Mouse (Mus musculus): ENCODE data around the gene Tmem120b.
A peak's percentile ranks its signal among the peaks of the same experiment; 100 is the strongest.

Tmem120b gene

GRCm38 (mm10) chr5:123068115-123068514 lies at the start of gene Tmem120b:
Tmem120b (plus strand) TSS chr5:123068415.
- DNase-seq (ENCODE audit: low spot score in 2 of 2): no peak

GRCm38 (mm10) chr5:123019336-123020016 lies 48.7 kb upstream of the Tmem120b start:
- no peak for DNase-seq (ENCODE audit: low spot score in 2 of 2)

- no peak for DNase-seq (ENCODE audit: low spot score in 2 of 2)
Measured at GRCm38 (mm10) chr5:123020426-123020825, 47.8 kb upstream of the Tmem120b start.

DNA sequence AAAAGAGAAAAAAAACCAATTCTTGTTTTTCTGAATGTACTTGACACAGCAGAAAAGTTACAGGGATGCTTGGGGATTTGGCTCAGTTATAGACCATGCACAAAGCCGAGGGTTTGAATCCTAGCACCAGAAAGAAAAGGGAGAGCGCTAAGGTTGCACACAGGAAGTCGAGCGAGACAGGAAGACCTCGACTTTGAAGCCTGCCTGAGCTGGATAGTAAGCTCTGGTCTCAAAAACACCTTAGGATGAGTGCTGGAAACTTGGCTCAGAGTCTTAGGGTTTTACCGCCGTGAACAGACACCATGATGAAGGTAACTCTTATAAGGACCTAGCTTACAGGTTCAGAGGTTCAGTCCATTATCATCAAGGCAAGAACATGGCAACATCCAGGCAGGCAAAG lies 46.8 kb upstream of the Tmem120b start:
- DNase-seq (ENCODE audit: low spot score in 2 of 2): no peak

DNA sequence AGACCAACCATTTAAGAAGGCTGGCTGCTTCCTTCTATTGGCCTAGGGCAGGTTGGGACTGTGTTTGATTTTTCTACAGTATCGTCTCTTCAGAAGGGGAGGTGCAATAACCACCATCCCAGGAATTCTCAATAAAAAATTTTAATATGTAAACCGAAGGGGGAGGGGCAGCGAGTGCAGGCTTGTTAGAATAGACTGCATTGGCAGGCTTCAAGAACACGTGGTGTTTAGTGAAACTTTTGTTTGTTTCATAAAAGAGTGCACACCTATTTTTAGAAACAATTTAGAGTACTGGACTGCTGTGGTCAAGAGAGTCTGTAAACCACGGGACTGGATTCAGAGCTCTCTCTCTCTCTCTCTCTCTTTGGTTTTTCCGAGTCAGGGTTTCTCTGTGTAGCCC lies 45.2 kb upstream of the Tmem120b start:
- DNase-seq (ENCODE audit: low spot score in 2 of 2): no peak

- no peak for DNase-seq (ENCODE audit: low spot score in 2 of 2)
Measured at GRCm38 (mm10) chr5:123024312-123024711, 43.9 kb upstream of the Tmem120b start.

DNA sequence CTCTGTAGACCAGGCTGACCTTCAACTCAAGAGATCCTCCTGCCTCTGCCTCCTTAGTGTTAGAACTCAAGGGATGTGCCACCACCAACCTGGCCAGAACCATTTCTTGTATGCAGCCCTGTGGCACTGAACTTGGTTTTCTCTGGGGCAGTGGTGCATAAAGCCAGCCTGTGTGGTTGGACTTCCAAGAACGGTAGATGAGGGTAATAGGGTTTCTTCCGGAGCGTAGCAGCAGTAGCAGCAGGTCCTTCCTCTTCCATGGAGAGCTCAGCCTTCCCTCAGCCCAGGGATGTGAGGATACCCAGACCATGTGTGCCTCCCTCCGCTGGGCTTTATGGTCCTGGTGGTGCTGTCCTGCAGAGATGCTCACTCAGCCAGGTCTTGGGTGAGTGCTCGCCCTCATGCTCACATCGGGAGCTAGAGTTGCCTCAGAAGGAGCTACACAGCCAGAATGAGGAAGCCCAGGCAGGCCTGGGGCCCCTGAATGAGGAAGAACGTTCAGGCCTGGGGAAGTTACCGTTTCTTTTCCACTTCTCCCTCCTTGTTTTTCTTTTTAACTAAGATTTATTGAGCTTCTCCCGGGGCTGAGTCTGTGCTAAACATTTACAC lies 43.1 kb upstream of the Tmem120b start:
- no peak for DNase-seq (ENCODE audit: low spot score in 2 of 2)

DNA sequence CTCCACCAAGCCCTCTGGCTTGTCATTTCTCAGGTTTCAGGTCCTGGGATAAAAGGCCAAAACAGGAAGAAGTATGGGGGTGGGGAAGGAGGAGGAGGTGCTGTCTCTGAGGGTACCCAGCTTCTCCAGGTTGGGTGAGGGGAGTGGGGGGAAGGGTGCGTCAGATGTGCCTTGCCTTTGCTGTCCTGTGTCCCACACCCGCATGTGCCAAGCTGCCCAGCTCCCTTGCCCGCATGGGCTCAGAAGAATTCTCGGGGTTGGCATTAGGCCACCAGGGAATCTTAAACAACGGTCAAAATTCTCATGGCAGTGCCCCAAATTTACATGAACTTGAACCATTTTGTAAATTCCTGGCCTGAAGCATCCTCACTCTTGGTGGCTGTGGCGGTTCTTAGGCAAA lies 41.8 kb upstream of the Tmem120b start:
- DNase-seq (ENCODE audit: low spot score in 2 of 2): no peak

- DNase-seq (ENCODE audit: low spot score in 2 of 2): no peak
Measured at GRCm38 (mm10) chr5:123027436-123027835, 40.8 kb upstream of the Tmem120b start.

DNA sequence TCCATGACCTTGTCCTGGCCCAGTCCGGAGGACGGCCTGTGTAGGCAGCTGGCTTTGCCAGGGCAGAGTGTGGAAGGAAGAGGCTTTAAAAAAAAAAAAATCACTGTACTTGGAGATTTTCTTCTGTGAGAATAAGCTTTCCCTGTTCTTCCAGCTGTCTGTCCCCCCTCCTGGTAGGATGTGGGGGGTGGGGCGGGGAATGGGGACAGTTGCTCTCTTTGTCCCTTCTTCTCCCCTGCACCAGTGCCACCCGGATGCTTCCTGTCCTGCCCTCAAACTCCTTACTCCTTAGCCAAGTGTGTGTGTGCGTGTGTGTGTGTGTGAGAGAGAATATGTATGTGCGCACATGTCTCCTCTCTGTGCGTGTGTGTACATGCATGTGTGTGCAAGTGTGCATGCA lies 38.5 kb upstream of the Tmem120b start:
- DNase-seq (ENCODE audit: low spot score in 2 of 2): peak in 1 of 2 experiments; percentile 42

GRCm38 (mm10) chr5:123031312-123031711 lies 36.9 kb upstream of the Tmem120b start:
- DNase-seq (ENCODE audit: low spot score in 2 of 2): no peak

GRCm38 (mm10) chr5:123033646-123034160 lies 34.5 kb upstream of the Tmem120b start:
- DNase-seq (ENCODE audit: low spot score in 2 of 2): no peak

DNA sequence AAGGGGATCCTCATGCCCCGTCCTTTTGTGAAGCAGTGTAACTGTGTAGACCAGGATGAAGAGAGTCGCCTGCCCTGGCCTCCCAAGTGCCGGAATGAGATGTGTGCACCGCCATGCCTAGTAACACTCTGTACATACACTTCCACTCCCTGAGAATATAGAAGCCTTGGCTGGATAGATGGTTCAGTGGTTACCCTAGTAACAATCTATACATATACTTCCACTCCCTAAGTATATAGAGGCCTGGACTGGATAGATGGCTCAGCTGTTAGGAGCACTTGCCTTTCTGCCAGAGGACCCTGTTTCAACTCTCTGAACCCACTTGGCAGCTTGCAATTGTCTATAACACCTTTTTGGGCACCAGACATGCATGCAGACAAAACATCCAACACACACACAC lies 33.1 kb upstream of the Tmem120b start:
- DNase-seq (ENCODE audit: low spot score in 2 of 2): no peak

- DNase-seq (ENCODE audit: low spot score in 2 of 2): no peak
Measured at GRCm38 (mm10) chr5:123035564-123035963, 32.7 kb upstream of the Tmem120b start.

- no peak for DNase-seq (ENCODE audit: low spot score in 2 of 2)
Measured at GRCm38 (mm10) chr5:123038115-123038514, 30.1 kb upstream of the Tmem120b start.

DNA sequence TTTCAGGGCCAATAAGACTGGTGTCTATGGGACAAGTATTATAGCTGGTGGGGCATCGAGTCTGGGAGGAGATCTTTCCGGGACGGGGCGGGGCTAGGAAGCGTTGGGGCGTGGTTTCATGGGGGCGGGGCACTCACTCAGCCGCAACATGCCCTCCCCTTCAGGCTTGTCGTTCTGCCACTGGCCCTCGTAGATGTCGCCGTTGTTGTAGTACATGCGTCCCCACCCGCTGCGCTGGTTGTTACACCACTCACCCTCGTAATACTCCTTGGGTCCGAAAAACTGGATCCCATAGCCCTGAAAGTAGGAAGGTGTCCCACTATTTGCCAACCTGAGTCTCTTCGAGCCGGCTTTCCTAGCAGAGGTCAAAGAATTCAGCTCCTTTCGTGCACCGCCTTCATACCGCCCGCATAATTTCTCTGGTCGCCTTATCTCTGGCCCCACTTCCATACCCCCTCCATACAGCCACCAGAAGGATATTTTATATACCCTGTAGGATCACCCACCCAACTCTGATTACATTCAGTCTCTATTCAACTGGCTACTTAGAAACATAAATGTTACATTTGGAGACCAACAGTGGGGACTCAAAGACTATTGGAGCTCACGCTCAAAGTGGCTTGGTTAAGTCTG lies 29.0 kb upstream of the Tmem120b start:
- DNase-seq (ENCODE audit: low spot score in 2 of 2): no peak

DNA sequence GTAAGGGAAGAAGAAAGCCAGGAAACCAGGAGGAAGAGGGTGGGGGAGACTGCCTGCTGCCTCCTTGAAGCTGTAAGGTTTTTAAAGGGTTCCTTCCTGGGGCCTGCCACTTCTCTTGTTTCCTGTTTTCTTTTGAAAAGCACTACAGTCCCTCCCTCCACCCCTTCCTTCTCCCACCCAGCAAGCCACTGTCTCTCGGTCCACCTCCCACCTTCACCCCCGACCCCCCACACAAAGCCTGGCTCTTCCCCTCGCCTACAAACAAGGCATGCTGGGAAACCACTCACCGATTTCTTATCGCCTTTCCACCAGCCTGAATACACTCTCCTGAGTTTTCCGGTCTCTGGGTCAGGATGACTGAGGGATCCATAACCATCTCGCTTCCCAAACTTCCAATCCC lies 27.4 kb upstream of the Tmem120b start:
- no peak for DNase-seq (ENCODE audit: low spot score in 2 of 2)

GRCm38 (mm10) chr5:123043856-123044255 lies 24.4 kb upstream of the Tmem120b start:
- no peak for DNase-seq (ENCODE audit: low spot score in 2 of 2)

- no peak for DNase-seq (ENCODE audit: low spot score in 2 of 2)
Measured at GRCm38 (mm10) chr5:123045561-123046295, 22.5 kb upstream of the Tmem120b start.

- DNase-seq (ENCODE audit: low spot score in 2 of 2): no peak
Measured at GRCm38 (mm10) chr5:123046916-123047315, 21.3 kb upstream of the Tmem120b start, which contains the start of gene Morn3. Morn3 (minus strand) TSS chr5:123047016.

GRCm38 (mm10) chr5:123049271-123049670 lies 18.9 kb upstream of the Tmem120b start:
- no peak for DNase-seq (ENCODE audit: low spot score in 2 of 2)

DNA sequence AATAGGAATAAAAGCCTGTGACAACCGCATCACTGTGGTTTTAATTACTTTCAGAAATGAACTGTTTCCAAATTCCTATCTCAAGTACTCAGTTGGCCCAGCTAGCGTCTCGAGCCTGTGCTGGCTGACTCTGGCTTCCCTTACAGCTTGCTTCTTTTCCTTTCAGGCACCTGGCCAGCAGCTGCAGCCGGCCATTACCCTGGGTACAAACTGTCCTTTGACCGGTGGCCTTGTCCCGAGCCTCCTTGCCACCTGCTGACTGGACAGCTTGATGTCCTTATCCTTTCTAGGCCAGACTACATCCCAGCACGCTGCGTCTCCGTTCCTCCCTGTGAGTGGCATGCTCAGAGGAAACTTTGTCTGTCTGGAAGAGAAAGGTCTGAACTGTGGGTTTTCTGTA lies 17.3 kb upstream of the Tmem120b start:
- DNase-seq (ENCODE audit: low spot score in 2 of 2): peak in 1 of 2 experiments; percentile 37

All from frontal cortex, postnatal 10 days (tissue).